Mouse (Mus musculus) NIH3T3 (cell line): ENCODE results near the gene B3gnt7.

Experiments
- DNase-seq: peaks from one replicate; pipeline ENCODE4 v3.0.0-alpha.2; 2012; ENCODE audit warnings: low read depth

B3gnt7 gene

GRCm38 (mm10) chr1:86343969-86344861, 41.6 kb downstream of the B3gnt7 start:
- no peak for DNase-seq

- no peak for DNase-seq
Observed at GRCm38 (mm10) chr1:86345069-86345468, 42.4 kb downstream of the B3gnt7 start.

- no peak for DNase-seq
Observed at GRCm38 (mm10) chr1:86345956-86346355, 43.3 kb downstream of the B3gnt7 start.

GRCm38 (mm10) chr1:86346851-86347715, 44.5 kb downstream of the B3gnt7 start:
- DNase-seq: peak; percentile 33

GRCm38 (mm10) chr1:86347716-86348045, 45.0 kb downstream of the B3gnt7 start:
- DNase-seq: no peak

GRCm38 (mm10) chr1:86348083-86348482, 45.5 kb downstream of the B3gnt7 start:
- no peak for DNase-seq

- DNase-seq: peak; percentile 32
Observed at GRCm38 (mm10) chr1:86348801-86349200, 46.2 kb downstream of the B3gnt7 start.

GRCm38 (mm10) chr1:86349201-86349600, 46.6 kb downstream of the B3gnt7 start:
- no peak for DNase-seq

GRCm38 (mm10) chr1:86349696-86350095, 47.1 kb downstream of the B3gnt7 start:
- peak; percentile 49 for DNase-seq

- DNase-seq: no peak
Observed at GRCm38 (mm10) chr1:86350576-86350975, 47.9 kb downstream of the B3gnt7 start.

GRCm38 (mm10) chr1:86354186-86354585, 51.6 kb downstream of the B3gnt7 start:
- DNase-seq: no peak
